Mouse (Mus musculus) embryonic stem cell, embryonic (primary cell): ENCODE measurements around the gene Fkbpl.

Experiments
- CTCF ChIA-PET, 4 experiments: fragments of 300-600 bp in 2 of 4; fragments of 350-600 bp in 2 of 4; sonication (Branson Sonifier 250); formaldehyde crosslinking; loops; one replicate each; lab custom pipeline; 2022; ENCODE audit warnings: inconsistent platforms in 2 of 4; lab: Charles Lee
- POLR2A ChIA-PET, 4 experiments: fragments of 300-600 bp in 2 of 4; fragments of 350-600 bp in 2 of 4; sonication (Branson Sonifier 250); formaldehyde crosslinking; loops; one replicate each; lab custom pipeline; 2022; ENCODE audit warnings: antibody characterized with exemption in 4 of 4, inconsistent platforms in 1 of 4; lab: Charles Lee

The Fkbpl gene

GRCm38 (mm10) chr17:34683179-34683578 lies 38.6 kb downstream of the Fkbpl start:
- CTCF ChIA-PET = no interaction called here
- POLR2A ChIA-PET = interaction anchor here in 1 of 4 experiments (1.2 kb wide), 1 partner anchor 13 kb away, joined by 4 read pairs; the partner anchor contains the start of gene Tnxb

GRCm38 (mm10) chr17:34683686-34684220 lies 39.2 kb downstream of the Fkbpl start:
- POLR2A ChIA-PET = interaction anchor here in 2 of 4 experiments (1.1 to 1.3 kb wide), 3 partner anchors 11 to 55 kb away, joined by 3 to 4 read pairs (median 3); partner anchors contain the start of genes Prrt1 (in 1 of the 2) and Tnxb (in 1 of the 2)
- CTCF ChIA-PET = no interaction called here

GRCm38 (mm10) chr17:34684253-34684893 lies 39.8 kb downstream of the Fkbpl start:
- ChIA-PET POLR2A (interaction anchor here in 3 of 4 experiments (0.7 to 1.3 kb wide), 5 partner anchors 12 to 55 kb away, joined by 3 to 4 read pairs (median 4); partner anchors contain the start of genes Prrt1 (in 1 of the 3) and Tnxb (in 1 of the 3)), CTCF (interaction anchor here in 1 of 4 experiments (0.6 to 1.0 kb wide), 2 partner anchors 112 to 209 kb away, joined by 3 read pairs; no protein-coding TSS in a partner anchor)

GRCm38 (mm10) chr17:34685120-34686110 lies 40.9 kb downstream of the Fkbpl start:
- ChIA-PET CTCF (interaction anchor here in 2 of 4 experiments (0.6 to 1.0 kb wide), 2 partner anchors 17 to 113 kb away, joined by 3 to 8 read pairs; no protein-coding TSS in a partner anchor), POLR2A (interaction anchor here (0.6 to 1.5 kb wide), 8 partner anchors 10 to 287 kb away, joined by 3 to 4 read pairs (median 3); partner anchors contain the start of genes Notch4 (in 1 of the 4) and Prrt1 (in 1 of the 4))

- POLR2A ChIA-PET = interaction anchor here in 1 of 4 experiments (0.5 kb wide), 1 partner anchor 90 kb away, joined by 3 read pairs; no protein-coding TSS in a partner anchor
- CTCF ChIA-PET = interaction anchor here in 1 of 4 experiments (0.7 kb wide), 1 partner anchor 106 kb away, joined by 4 read pairs; no protein-coding TSS in a partner anchor
Observed at GRCm38 (mm10) chr17:34688889-34689288, 44.3 kb downstream of the Fkbpl start.

- POLR2A ChIA-PET = no interaction called here
- CTCF ChIA-PET = no interaction called here
Observed at GRCm38 (mm10) chr17:34690458-34690857, 45.9 kb downstream of the Fkbpl start.

GRCm38 (mm10) chr17:34692906-34693305 lies 48.3 kb downstream of the Fkbpl start:
- ChIA-PET POLR2A (no interaction called here), CTCF (no interaction called here)
